Mouse (Mus musculus): ENCODE measurements at regions not wholly inside any gene's neighbourhood (a gene's known extent, or its start where the extent isn't known, plus 50 kb on each side); places are given as distances from the start of the nearest gene placed in this dataset.

DNA sequence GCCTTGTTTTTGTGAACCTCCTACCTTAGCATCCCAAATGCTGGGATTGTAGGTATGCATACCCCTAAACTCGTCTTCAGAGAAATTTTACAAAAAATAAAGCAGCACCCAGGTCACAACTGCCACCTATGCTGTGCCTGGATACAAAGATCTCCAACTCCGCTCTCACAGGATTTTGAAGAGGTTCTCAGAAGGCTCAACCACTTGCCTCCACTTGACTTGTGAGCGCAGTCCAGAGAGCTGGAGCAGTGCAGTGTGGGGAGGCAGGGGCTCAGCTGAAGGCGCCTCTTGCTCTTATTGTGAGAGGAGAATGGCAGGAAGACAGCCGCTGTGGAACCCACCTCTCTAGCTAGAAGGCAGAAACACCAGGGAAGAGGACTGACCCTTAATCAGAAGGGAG lies 182.9 kb downstream of the Rap2a start:
- no peak for DNase-seq

DNA sequence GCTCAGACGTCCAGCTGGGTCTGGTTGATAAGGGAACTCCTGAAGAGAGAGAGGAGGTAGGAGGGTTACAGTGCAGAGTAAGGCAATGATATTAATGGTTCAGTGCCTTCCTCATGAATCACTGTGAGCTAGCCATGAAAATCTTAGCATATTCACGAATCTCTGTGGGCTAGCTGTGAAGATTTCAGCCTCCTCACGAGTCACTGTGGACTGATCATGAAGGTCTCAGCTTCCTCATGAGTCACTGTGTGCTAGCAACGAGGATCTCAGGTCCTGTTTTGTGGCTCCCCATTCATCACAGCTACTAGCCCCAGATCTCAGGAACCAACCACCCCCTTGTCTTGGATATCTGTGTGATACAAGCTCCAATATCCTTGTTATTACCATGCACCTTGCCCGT lies 191.4 kb downstream of the Rap2a start:
- no peak for DNase-seq

DNA sequence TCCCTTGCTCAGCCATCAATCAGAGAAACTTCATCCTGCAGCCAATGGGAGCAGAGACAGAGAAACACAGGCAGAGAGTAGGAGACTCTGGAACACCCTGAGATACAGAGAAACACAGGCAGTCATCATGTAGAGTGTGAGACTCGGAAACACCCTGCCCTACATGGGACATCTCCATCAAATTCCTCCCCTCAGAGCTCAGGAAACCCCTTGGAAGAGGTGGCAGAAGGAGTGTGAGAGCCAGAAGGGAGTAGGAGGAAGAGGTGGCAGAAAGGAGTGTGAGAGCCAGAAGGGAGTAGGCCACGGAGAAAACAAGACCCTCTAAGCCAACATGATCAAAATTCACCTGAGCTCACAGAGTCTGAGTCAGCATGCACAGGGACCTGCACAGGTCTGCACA lies 197.5 kb downstream of the Rap2a start:
- no peak for DNase-seq

DNA sequence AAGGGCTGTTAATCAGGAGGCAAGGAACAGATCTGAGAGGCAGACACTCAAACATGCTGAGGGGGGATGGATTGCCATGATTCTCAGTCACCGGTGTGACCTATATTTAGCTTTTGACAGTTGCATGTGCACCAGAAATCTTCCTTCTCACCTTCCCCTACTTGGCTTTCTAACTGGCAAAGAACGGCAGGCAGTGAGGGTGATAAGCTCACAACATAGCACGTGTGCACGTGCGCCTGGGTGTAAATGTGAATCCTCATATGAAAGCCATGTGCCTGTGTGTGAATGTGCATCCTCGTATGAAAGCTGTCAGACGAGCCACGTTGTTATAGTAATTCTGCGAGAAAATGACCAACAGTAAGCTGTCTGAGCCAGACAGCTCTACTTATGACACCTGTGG lies 200.3 kb downstream of the Rap2a start:
- DNase-seq: no peak

DNA sequence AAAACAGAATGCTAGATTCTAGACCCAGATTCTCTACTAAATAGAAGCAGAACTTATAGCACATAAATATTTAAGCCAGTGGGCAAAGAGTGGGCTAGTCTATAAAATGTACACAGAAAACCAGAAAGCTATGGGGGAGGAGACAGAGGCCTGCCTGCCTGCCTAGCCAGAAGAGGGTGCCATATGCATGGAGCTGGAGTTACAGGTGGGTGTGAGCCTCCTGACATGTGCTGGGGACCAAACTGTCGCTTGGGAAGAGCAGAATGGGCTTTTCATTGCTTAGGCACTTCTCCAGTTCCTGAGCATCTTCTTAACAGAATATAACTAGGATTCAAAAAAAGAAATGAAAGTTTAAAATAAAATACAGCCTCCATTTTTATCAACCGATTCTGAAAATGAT lies 200.8 kb downstream of the Rap2a start:
- DNase-seq: no peak

DNA sequence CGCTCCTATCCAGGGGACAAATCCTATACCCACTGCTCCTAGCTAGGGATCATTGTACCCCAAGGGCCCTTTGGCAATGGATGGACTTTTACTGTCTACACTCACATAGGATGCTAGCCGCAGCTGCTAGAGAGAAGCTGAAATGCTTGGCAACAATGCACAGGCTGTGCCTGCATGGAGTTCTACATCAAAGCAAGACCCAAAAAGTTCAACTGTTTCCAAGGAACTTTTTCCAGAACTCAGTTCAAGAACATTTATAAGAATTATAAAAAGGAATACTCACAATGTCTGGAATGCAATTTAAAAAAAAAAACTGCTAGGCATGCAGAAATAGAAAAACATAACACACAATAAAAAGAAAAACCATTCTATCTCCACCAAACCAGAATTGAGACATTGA lies 202.0 kb downstream of the Rap2a start:
- no peak for DNase-seq

DNA sequence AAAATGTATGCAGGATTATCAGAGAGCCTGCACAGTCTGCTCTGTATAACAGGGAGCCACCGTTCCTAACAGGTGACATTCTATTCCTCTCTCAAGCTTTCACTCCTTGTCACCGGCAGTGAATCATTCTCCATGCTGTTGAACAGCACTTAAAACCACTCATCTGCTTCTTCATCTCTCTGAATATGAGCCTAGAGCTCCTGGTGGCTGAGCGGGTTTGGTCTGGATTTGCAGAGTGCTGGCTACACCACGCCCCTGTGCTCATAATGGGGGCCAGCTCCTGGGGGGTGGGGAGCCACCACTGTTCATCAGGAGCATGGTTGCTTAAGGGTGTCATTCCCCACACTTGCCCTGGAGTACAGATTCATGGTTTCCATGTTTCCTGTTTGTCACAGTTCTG lies 207.0 kb downstream of the Rap2a start:
- no peak for DNase-seq

DNA sequence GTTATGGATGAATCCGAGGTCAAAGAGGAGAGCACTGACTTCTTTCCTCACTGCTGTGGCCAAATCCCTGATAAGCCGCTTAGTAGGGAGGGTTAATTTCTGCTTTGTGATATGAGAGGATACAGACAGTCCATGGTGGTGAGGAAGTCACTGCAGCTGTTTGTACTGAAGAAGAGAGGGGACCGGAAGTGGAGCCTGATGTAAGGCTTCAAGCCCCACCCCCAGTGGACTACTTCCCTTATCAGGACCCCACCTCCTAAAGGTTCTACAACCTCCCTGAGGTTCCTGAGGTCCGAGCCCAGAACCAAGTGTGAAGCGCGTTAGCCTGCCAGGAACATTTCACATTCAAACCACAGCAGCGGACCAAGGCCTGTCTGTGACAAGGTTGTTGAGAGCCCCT lies 207.6 kb downstream of the Rap2a start:
- peak; percentile 33 for DNase-seq

DNA sequence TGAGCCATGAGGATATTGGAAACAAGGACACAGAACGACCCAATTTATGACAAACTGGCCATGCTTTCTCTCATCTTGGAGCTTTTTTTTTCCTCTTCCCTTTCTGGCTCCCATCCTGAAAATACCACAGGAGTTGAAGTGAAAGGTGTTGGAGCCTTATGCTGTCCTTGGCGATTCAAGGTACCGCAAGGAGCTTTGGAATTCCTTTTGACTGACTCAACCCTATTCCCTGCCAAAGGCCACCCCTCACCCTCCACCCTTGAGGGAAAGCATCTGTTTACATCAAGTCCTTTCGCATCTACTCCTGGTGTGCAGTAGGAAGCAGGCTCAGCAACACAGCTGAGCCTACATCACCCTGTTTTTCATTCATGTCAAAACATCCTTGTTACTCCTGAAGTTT lies 208.5 kb downstream of the Rap2a start:
- no peak for DNase-seq

DNA sequence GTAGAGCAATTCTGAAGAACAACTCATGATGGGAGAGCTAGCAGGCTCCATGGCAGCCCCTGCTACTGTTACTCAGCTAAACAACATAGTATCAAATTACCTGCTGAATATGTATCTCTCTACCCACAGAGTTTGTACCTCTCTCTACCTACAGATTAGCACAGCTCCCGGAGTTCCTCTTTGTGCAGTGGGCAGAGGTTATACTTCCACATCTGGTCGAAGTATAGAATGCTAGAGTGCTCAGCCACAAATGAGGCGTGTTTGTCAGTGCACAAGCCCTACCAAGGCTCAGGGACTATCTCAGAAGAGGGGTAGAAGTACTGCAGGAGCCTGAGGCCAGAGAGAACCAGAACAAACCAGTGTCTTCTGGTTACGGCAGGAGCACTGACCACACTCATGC lies 211.6 kb upstream of the Ipo5 start:
- DNase-seq: no peak

DNA sequence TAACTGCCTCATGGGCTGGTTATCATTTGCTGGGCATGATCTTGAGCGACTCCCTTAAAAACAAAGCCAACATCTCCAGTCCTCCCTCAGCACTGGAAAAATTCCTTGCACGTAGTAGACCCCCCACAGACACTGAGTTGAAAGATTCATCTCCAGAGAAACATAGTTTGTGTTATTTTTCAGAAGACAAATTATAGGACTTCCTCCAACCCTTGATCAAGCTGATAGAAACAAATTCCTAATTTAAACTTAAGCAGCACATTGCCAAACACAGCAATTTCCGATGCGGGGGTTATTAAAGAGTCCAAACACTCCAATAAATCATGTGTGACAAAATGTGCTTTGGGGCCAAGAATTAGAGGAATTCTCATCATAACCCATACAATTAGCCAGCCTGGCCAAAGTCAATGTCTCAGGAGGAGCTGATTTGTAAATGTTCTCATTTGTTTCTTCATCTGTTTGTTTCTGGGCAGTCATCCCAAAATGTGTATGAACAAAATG lies 205.7 kb upstream of the Ipo5 start:
- no peak for DNase-seq

DNA sequence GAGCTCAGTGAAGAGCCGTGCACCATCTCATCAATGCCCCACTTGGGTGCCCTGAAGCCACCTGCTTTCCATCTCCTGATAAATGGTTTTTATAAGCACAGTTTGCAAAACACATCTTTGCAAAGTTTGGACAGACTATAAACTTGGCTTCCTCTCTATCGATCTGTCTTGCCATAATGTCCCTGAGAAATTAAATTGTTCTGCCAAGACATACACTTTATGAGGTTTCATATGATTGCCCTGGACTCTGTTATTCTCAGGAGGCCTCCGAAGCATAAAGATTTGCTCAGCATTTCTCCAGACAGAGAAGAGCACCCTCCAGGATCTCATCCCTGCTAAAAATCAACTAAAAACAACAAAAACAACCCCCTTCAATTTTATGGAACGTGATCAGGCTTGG lies 200.2 kb upstream of the Ipo5 start:
- DNase-seq: no peak

DNA sequence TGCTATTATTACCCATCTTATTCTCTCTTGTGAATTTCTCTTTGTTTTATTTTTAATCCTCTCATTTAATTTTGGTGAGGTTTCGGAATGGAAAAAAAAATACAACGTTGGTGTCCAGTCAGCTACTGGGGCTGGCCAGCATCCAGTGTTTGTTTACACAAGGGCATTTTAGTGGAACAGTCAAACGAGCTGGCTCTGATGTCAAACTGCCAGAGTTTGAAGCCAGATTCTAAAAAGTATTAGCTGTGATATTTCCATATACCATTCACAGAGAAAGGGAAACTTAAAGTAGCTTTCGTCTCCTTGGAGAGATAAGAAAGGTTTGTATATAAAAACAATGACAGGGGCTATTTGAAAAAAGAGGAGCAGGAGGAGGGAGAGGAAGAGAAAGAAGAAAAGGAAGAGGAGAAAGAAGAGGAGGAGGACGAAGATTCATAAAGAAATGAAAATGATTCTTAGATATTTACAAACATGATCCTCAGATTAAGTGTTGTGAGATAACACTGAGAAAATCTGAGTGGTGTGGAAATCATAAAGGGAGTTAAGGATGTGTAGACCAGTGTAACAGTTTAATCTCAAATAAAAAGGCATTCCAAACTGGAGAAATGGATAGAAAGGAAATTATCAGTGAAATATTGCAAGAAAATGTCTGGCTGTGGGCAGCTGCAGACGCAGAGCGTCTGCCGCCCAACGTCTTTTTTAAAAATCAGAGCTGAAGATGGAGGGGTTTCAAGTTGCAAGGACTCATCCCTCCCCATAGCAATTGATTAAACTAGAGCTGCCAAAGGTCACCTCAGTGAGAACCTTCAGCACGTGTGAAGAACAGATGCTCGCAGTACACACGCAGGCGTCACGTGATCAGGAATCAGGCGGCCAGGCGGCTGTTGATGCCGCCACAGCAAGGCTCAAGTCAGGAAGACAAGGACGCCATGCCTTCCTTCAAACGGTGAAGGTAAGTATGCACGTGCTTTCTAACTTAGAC lies 190.3 kb upstream of the Ipo5 start:
- no peak for DNase-seq

DNA sequence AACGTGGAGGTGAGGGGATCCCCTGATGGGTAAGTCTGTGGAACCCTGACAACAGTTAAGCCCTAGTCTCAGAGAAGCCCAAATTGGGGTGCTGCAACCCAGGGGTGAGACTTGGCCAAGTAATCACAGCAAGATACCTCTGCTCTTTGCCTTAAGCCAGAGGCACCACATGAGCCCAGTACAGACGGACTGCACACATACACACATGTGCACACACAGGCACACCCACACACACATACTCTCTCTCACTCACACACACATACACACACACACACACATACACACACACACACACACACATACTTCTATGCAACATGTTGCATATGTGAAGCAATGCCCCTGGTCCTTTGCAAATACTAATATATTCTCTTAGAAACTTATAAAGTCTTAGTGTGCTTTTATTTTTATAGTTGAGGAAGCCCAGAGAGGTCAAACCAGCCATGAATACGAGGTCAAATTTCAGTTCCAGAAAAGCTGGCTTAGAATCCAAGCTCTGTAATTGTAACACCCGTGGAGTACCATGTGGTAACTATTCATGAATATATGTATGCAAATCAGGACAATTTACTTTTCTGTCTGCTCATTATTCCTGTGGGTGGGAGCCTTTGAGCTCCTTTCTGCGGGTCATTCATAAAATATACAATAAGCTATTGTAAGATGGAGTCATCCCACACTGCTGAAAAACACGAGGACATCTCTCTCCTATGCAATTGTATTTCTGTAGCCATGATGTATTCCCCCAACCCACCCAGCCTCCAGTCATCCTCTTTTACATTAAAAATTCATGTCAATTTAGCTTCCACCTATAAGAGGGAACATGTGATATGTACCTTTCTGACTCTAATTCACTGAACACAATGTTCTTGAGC lies 189.2 kb upstream of the Ipo5 start:
- DNase-seq: no peak

DNA sequence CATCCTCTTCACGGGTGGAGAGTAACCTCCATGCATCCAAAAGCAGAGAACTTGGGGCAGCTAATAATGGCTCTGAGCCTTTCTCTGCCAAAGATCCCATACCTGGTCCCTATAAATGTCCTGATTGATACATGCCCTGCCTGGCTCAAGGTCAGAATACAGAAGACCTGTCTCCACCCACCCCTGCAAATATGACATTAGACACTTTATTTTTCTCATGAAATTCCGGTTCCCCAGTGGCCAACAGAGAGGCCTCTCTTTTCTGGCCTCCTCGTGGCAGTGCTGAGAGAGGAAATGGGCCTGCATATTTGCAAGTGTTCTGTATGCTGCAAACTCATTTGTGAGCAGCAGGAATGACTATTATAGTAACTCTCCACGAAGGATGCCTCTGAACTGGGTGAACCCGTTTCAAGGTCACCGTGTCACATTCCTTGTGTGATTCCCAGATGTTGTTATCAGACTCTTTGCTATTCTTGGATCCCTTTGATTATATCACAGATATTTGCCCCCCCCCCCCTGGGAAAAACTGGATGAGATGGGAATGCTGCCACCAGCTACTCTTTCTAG lies 188.4 kb upstream of the Ipo5 start:
- DNase-seq: no peak

DNA sequence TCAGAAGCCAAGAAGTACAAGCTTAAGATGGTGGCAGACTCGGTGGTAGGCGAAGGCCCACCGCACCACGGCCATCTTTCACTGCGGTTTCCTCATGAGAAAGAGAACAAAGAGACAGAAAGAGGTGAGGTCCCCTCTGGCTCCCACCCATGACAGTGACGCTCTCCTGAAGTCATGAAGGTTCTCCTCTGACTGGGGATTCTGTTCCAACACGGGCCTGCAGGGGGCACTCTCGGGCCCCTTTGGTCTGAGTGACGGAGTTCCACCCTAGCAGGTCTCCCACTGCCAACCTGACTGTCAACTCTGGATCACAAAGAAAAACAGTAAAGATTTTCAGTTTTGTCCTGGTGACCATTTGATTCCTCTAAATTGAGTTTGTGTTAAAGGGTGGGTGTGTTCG lies 182.9 kb upstream of the Ipo5 start:
- peak; percentile 12 for DNase-seq

DNA sequence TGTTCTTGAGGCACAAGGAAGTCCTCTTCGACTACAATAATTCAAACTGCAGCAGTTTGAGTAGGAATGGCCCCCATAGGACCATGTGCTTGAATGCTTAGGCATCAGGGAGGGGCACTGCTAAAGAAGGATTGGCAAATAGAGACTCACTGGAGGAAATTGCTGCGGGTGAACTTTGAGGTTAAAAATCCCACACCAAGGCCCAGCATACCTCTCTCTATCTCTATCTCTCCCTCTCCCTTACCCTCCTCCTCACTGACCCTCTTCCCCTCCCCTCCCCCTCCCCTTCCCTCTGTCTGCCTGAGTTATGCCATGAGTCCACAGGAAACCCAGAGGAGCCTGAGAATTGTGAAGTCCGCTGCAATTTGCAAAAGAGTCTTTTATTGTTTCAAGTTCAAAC lies 180.8 kb upstream of the Ipo5 start:
- DNase-seq: no peak

DNA sequence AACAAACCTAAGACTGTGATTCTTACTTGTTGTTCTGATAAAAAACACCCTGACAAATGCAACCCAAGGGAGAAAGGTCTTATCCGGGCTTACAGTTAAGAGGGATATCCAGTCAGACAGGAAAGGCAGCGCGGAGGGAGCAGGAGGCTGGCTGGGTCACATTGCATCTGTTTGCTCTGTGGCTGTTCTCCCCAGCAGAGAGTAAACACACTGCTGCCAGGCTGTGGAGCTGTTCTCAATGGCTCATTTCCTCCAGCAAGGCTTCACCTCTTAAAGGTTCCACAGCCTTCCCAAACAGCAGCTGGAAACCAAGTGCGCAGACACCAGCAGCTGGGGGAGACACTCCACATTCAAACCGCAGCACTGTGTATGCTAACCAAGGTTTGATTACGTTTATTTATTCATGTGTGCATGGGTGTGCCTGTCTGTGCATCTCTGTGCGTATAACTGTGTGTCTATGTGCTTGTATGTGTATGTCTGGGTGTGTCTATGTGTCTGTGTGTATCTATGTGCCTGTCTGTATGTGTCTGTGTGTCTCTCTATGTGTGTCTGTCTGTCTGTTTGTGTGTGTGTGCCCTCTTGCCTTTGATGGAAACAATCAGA lies 179.2 kb upstream of the Ipo5 start:
- DNase-seq: no peak

DNA sequence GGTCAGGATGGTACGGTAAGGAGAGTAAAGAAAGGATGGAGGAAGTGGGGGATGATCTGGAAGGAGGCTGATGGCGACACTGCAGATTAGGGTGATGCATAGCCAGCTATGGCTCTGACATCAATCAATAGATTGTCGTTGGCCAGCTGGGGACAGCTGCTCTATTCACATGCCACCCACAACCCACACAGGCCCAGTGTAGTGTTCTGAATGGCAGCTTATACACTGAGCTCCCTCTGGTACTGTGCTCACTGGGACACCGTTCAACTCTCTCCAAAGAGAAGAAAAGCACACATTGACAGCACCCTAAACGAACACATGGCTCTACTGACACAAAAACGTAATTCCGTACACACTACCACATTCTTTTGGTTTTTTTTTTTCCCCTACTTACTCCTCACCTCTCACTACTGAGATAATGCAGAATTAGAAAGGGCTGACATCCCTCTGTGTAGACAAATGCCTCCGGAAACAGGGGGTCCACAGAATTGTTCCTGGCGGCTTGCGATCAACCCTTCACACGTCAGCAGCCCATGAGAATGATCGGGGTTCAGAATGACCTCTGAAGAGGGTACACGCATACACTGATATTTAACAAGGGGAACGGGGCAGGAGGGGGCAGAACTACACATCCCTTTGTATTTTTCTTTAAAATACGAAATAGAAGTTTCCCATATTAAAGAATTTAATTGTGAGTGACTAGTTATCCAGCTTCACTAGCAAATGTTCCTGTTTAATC lies 178.5 kb upstream of the Ipo5 start:
- DNase-seq: no peak

DNA sequence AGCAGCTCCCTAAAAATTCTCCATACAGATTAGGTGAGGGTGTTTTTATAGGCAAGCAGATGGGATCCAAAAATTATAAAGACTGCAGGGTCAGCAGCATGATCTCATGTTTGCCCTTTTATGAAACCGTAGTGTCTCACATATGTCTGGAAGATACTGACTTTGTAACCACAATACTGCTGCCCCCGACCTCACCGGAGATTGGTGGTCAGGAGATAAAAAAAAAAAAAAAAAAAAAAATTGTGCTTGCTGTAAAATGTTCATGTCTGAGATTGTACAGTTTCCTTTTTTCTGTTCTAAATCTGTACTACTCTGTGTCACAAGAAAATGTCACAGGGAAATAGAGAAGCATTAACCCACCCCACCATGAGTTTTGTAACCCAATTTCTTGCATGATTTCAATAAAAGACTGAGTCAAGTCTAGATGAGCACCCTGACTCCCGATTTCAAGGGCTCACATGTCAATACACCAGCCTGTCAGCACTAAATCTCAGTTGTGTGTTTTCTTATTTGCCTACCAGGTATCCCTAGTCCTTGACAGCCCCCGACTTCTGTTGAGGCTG lies 169.5 kb upstream of the Ipo5 start:
- DNase-seq: no peak

DNA sequence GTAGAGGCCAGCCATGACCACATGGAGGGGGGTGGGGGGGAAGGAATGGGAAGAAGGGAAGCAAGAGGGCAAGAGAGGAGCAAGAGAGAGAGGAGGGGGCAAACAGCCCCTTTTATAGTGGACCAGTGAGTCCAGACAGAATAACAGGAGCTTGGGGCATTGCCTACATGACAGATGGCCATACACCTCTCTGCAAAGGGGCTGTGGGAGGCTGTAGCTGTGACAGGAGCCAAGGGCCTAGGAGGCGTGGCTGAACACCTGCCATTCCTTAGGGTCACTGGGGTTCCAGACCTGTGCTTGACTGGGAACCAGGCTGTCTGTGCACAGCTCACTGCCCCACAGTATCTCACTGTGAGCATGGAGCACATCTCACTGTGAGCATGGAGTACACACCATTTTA lies 157.0 kb upstream of the Ipo5 start:
- no peak for DNase-seq

DNA sequence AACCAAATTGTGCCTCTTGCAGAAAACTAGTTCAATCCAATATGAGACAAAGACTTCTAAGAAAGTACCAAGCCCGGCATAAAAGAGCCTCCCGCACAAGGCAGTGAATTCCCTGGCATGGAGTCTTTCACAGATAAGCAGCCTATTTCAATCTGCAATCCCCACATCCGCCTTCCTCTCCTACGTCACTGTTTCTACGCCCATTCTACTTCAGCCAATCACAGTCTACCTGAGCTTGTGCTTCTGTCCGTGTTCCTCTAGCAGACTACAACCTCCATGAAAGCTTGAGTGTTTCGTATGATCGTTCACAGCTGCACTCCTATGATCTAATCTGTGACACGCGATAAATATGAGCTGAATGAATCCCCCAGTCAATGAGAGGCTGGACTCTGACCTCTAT lies 155.6 kb upstream of the Ipo5 start:
- no peak for DNase-seq
